17 mouse cellular contexts compared by ENCODE assay signal in the genomic region with DNA sequence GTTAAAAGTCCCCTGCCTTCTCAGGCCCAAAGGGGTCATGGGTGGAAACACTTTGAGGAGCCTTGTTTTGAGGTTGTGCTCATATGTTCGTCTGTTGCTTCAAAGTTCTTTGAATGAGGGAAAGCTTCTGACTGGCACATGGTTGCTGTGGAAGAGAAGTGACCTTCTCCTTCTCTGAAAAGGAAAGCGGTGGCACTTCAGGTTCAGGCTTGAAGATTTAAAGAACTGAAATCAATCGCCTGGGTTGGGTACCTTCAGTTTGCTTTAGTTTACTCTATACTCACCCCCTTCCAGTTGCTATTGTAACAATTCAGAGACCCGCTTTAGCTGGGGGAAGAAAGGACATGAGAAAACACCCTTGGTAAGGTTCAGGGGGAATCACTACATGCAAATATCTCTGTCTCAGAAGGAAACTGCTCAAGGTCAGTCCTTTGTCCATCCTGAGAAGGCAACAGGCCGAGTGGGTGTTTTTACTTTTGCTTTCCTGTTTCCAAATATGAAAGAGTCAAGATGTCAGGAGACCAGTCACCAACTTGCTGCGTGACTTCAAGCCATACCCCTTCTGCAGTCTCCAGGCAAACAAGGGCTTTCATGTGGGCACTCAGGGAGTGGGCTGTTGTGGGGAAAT. TPM values are rescaled to one million over a fixed set of nuclear protein-coding genes. Genes with fewer than 3 reads are reported as not detected.
"Had no signal": no experiment of that assay in that cellular context is flagged by ENCODE, and none has a peak within 500 bp of the region (broad histone marks: within the 10 kb centered on the region; RNA-seq: fewer than 3 reads in every experiment).

No protein-coding gene starts in this region.

- H3K36me3 ChIP-seq: neural tube, embryonic 15.5 days; stomach, embryonic 15.5 days had no signal

- H3K4me2 ChIP-seq: neural tube, embryonic 15.5 days; stomach, embryonic 15.5 days had no signal

- H3K4me1 ChIP-seq: neural tube, embryonic 15.5 days had no signal

- H3K27ac ChIP-seq: neural tube, embryonic 15.5 days; stomach, embryonic 15.5 days; stomach, postnatal 0 days had no signal

- H3K9me3 ChIP-seq: neural tube, embryonic 15.5 days; stomach, embryonic 15.5 days had no signal

- DNase-seq: retina, postnatal 1 day; right cerebral cortex, adult 18-20 months; right cerebral cortex, postnatal 14 days; right cerebral cortex, postnatal 25 days; right cerebral cortex, postnatal 4 days; spleen, adult 18-20 months; thymus, adult 18-20 months; thymus, adult 2 months; thymus, postnatal 14 days; thymus, postnatal 25 days; thymus, postnatal 36 days; thymus, postnatal 4 days had no signal

- H3K27me3 ChIP-seq: neural tube, embryonic 15.5 days; stomach, embryonic 15.5 days had no signal

- H3K9ac ChIP-seq: neural tube, embryonic 15.5 days; stomach, embryonic 15.5 days had no signal

- H3K4me3 ChIP-seq: neural tube, embryonic 15.5 days; stomach, embryonic 15.5 days had no signal

RNA-seq across cellular contexts. Expression of a gene that starts 12.7 kb away (rescaled TPM):
- total RNA-seq: neutrophil, adult 5-6 weeks had no signal
- polyA plus RNA-seq: neural tube, embryonic 14.5 days; neural tube, embryonic 15.5 days had no signal
